Mouse (Mus musculus) telencephalon, adult 2 months (tissue): ENCODE results near the gene Abtb2.
"Not testable (repeated sequence)": the region's sequence is repeated elsewhere in the genome, so short reads cannot be mapped to it uniquely, and the experiment has no call there.

Source experiments
- DNase-seq: peaks from one replicate; pipeline ENCODE4 v3.0.0-alpha.2; 2011; ENCODE audit warnings: low read depth, low spot score

Abtb2 gene

GRCm38 (mm10) chr2:103565732-103566422, at the start of gene Abtb2:
TSS of gene Abtb2 (plus strand) at chr2:103566310.
- peak; percentile 75 for DNase-seq

GRCm38 (mm10) chr2:103516472-103516871, 49.6 kb upstream of the Abtb2 start:
- no peak for DNase-seq

GRCm38 (mm10) chr2:103525596-103525995, 40.5 kb upstream of the Abtb2 start:
- no peak for DNase-seq

- no peak for DNase-seq
Measured at GRCm38 (mm10) chr2:103547132-103547531, 19.0 kb upstream of the Abtb2 start.

GRCm38 (mm10) chr2:103550301-103550700, 15.8 kb upstream of the Abtb2 start:
- not testable (repeated sequence) for DNase-seq

GRCm38 (mm10) chr2:103554041-103554440, 12.1 kb upstream of the Abtb2 start:
- no peak for DNase-seq

GRCm38 (mm10) chr2:103556125-103556877, 9.8 kb upstream of the Abtb2 start:
- DNase-seq: no peak

GRCm38 (mm10) chr2:103560955-103561354, 5.2 kb upstream of the Abtb2 start:
- no peak for DNase-seq

- no peak for DNase-seq
Measured at GRCm38 (mm10) chr2:103564427-103565023, 1.6 kb upstream of the Abtb2 start.

- DNase-seq: peak; percentile 50
Measured at GRCm38 (mm10) chr2:103565171-103565591, 929 bp upstream of the Abtb2 start.

GRCm38 (mm10) chr2:103566423-103566712, 258 bp downstream of the Abtb2 start:
- no peak for DNase-seq

- no peak for DNase-seq
Measured at GRCm38 (mm10) chr2:103566713-103567521, 807 bp downstream of the Abtb2 start.

GRCm38 (mm10) chr2:103568161-103568560, 2.1 kb downstream of the Abtb2 start:
- DNase-seq: no peak

GRCm38 (mm10) chr2:103569716-103570115, 3.6 kb downstream of the Abtb2 start:
- no peak for DNase-seq

GRCm38 (mm10) chr2:103572354-103572753, 6.2 kb downstream of the Abtb2 start:
- no peak for DNase-seq

- no peak for DNase-seq
Measured at GRCm38 (mm10) chr2:103576371-103576770, 10.3 kb downstream of the Abtb2 start.

- no peak for DNase-seq
Measured at GRCm38 (mm10) chr2:103577752-103578662, 11.9 kb downstream of the Abtb2 start.

- no peak for DNase-seq
Measured at GRCm38 (mm10) chr2:103578663-103579213, 12.6 kb downstream of the Abtb2 start.

GRCm38 (mm10) chr2:103580756-103581155, 14.6 kb downstream of the Abtb2 start:
- no peak for DNase-seq

GRCm38 (mm10) chr2:103581369-103581897, 15.3 kb downstream of the Abtb2 start:
- no peak for DNase-seq
